Mouse (Mus musculus) myocyte (in vitro differentiated cells): ENCODE data around the gene Scrn2.

Source experiments
- CEBPB ChIP-seq: IDR thresholded peaks from 2 replicates; pipeline ENCODE4 v1.6.1; 2011; ENCODE audit warnings: mild to moderate bottlenecking, moderate library complexity; ENCODE audit not compliant: poor library complexity, insufficient read depth, severe bottlenecking
- MAX ChIP-seq: IDR thresholded peaks from one replicate; pipeline ENCODE4 v1.6.1; 2011; ENCODE audit warnings: low read depth, mild to moderate bottlenecking, control low read depth
- MYOD1 ChIP-seq, 3 experiments: IDR thresholded peaks; one replicate each; pipeline ENCODE4 v1.6.1; 2011; ENCODE audit warnings: control low read depth in 2 of 3, low read depth in 2 of 3, mild to moderate bottlenecking in 2 of 3, moderate library complexity in 1 of 3; ENCODE audit not compliant: insufficient read length in 2 of 3, control insufficient read depth in 1 of 3
- POLR2A ChIP-seq: IDR thresholded peaks from one replicate; pipeline ENCODE4 v1.6.1; 2011; ENCODE audit warnings: low read depth, mild to moderate bottlenecking, control low read depth, moderate library complexity; ENCODE audit not compliant: insufficient read length
- POLR2AphosphoS2 ChIP-seq: IDR thresholded peaks from one replicate; pipeline ENCODE4 v1.6.1; 2011; ENCODE audit warnings: low read depth, control low read depth; ENCODE audit not compliant: insufficient read length
- REST ChIP-seq: IDR thresholded peaks from one replicate; pipeline ENCODE4 v1.6.1; 2011; ENCODE audit warnings: mild to moderate bottlenecking, control low read depth, moderate library complexity; ENCODE audit not compliant: insufficient read depth, insufficient read length
- SRF ChIP-seq: IDR thresholded peaks from one replicate; pipeline ENCODE4 v1.6.1; 2011; ENCODE audit warnings: low read depth; ENCODE audit not compliant: control insufficient read depth, insufficient read length
- TCF3 ChIP-seq: IDR thresholded peaks from one replicate; pipeline ENCODE4 v1.6.1; 2011; ENCODE audit warnings: low read depth, control low read depth; ENCODE audit not compliant: insufficient read length
- USF1 ChIP-seq: IDR thresholded peaks from one replicate; pipeline ENCODE4 v1.6.1; 2011; ENCODE audit warnings: low read depth, mild to moderate bottlenecking, control low read depth, moderate library complexity

GRCm38 (mm10) chr11:97025721-97026344 lies 3.9 kb upstream of the Scrn2 start:
- TF ChIP-seq POLR2A = peak; percentile 32
- no peak for TF ChIP-seq CEBPB
- peak; percentile 33 for TF ChIP-seq POLR2AphosphoS2
- no peak for TF ChIP-seq MYOD1 (IDR thresholded peaks at IDR 0.05; ENCODE audit: control insufficient read depth in 1 of 3, insufficient read length in 2 of 3, low read depth in 2 of 3)
- TF ChIP-seq TCF3 = no peak
- no peak for TF ChIP-seq REST
- TF ChIP-seq USF1 = no peak
- no peak for TF ChIP-seq SRF
- no peak for TF ChIP-seq MAX
